Mouse (Mus musculus) bone marrow macrophage, adult 2 months (primary cell): ENCODE results near the gene Faf2.

ENCODE experiments used
- CTCF ChIP-seq: IDR thresholded peaks from 2 replicates; pipeline ENCODE4 v1.5.1; 2012; ENCODE audit warnings: low read depth, mild to moderate bottlenecking, low read length, moderate library complexity
- POLR2A ChIP-seq: IDR thresholded peaks from 2 replicates; pipeline ENCODE4 v1.6.1; 2012; ENCODE audit warnings: mild to moderate bottlenecking, low read depth, low read length, borderline replicate concordance

- TF ChIP-seq CTCF (no peak), POLR2A (no peak)
Observed at GRCm38 (mm10) chr13:54687575-54688424, 66.2 kb downstream of the Faf2 start.
